Mouse (Mus musculus) neural tube, embryonic 15.5 days (tissue): ENCODE data around the gene Grb7. TPM values are rescaled to one million over a fixed set of nuclear protein-coding genes. Genes with fewer than 3 reads are reported as not detected.
A peak's percentile ranks its signal among the peaks of the same experiment; 100 is the strongest.

Experiments
- ATAC-seq: fragments of 200-750 bp; cut with Nextera tagmentation; 2 replicates; pipeline ENCODE4 v1.8.0; 2017; ENCODE audit warnings: mild to moderate bottlenecking, moderate TSS enrichment, moderate library complexity; ENCODE audit not compliant: low FRiP score
- H3K27ac ChIP-seq: fragments of 300-500 bp; sonication (generic); replicated peaks from 2 replicates; pipeline ENCODE4 v1.5.1; 2015; ENCODE audit warnings: mild to moderate bottlenecking, inconsistent platforms
- H3K27me3 ChIP-seq: fragments of 300-500 bp; sonication (generic); replicated peaks from 2 replicates; pipeline ENCODE4 v1.6.1; 2015; ENCODE audit warnings: inconsistent platforms
- H3K36me3 ChIP-seq: fragments of 300-500 bp; sonication (generic); 2 replicates; pipeline ENCODE4 v1.6.1; 2015; ENCODE audit warnings: inconsistent platforms
- H3K4me1 ChIP-seq: fragments of 300-500 bp; sonication (generic); 2 replicates; pipeline ENCODE4 v1.6.1; 2015; ENCODE audit warnings: inconsistent platforms
- H3K4me2 ChIP-seq: fragments of 300-500 bp; sonication (generic); 2 replicates; pipeline ENCODE4 v1.6.1; 2015; ENCODE audit warnings: inconsistent platforms, mild to moderate bottlenecking, moderate library complexity
- H3K4me3 ChIP-seq: fragments of 300-500 bp; sonication (generic); replicated peaks from 2 replicates; pipeline ENCODE4 v1.5.1; 2015; ENCODE audit warnings: mild to moderate bottlenecking, inconsistent platforms
- H3K9ac ChIP-seq: fragments of 300-500 bp; sonication (generic); replicated peaks from 2 replicates; pipeline ENCODE4 v1.6.1; 2015; ENCODE audit warnings: mild to moderate bottlenecking, inconsistent platforms
- H3K9me3 ChIP-seq: fragments of 300-500 bp; sonication (generic); replicated peaks from 2 replicates; pipeline ENCODE4 v1.6.1; 2016; ENCODE audit warnings: inconsistent platforms
- WGBS: fragments of 180-500 bp; shearing (Covaris S2); methylation state at CpG from one replicate; pipeline ENCODE4 v1.1.7; 2015; ENCODE audit warnings: mixed read lengths; 5-methylcytosine and 5-hydroxymethylcytosine counted together
- polyA plus RNA-seq: library from polyadenylated mRNA; unstranded; fragments of >200 nt; fragmentation: Nextera tagmentation; extraction: Ambion mirVana; gene quantifications from 2 replicates; pipeline ENCODE4 v1.2.1, GENCODE M21; 2015

Grb7 gene
- polyA plus RNA-seq, 1 experiment from 2014 or later, result 1.1 TPM

DNA sequence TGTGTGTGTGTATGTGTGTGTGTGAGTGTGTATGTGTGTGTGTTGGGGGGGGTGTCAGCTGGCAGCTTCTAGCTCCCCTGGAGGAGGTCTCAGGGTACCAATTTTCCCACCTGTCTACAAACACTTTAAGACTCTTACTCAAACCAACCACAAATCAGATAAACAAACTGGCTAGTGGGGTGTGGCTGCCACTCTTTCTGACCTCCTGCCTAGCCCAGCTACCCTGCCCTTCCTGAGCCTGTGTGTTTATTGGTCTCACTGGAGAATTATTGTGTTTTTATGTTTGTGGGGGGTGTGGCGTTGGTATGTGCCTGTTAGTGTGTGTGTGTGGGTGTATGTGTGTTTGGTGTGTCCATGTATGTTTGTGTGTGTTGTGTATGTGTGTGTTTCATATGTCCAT is 29.1 kb upstream of the Grb7 start:
- H3K9me3 ChIP-seq, result no peaks in the 10 kb centered on the region
- no peak overlapping the region for H3K4me3 ChIP-seq
- no peak overlapping the region for H3K4me2 ChIP-seq
- H3K27me3 ChIP-seq, result peaks cover 10% of the 10 kb centered on the region
- WGBS, result 93% methylated on average over 1 of the region's 1 CpGs
- no peak overlapping the region for H3K27ac ChIP-seq
- peaks cover 25% of the 10 kb centered on the region for H3K4me1 ChIP-seq
- H3K9ac ChIP-seq, result no peak overlapping the region
- ATAC-seq, result no peak
- no peaks in the 10 kb centered on the region for H3K36me3 ChIP-seq

DNA sequence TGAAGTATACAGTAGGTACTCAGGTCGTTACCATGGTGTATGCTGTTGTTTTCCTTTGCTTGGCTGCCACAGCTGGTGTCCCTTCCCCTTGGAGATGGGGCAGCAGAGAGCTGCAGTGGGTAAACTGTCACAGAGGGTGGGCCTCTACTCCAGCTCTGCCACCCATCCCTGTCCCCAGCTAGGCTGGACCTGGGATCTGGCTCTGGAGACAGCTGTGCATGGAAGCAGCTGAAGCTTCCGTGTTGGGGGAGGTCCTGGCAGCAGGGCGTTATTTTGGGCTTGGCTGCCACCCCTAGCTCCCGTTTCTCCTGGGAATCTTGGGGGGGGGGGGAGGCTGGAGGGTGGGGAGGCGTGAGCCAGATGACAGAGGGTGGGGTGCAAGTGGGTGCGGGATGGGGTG is 27.9 kb upstream of the Grb7 start:
- Histone ChIP-seq H3K9me3 (no peaks in the 10 kb centered on the region), H3K27ac (no peak overlapping the region), H3K4me2 (no peak overlapping the region), H3K27me3 (no peaks in the 10 kb centered on the region), H3K4me1 (peaks cover 14% of the 10 kb centered on the region), H3K9ac (no peak overlapping the region), H3K36me3 (no peaks in the 10 kb centered on the region), H3K4me3 (no peak overlapping the region)
- WGBS, result 70% methylated on average over 6 of the region's 6 CpGs
- ATAC-seq, result no peak

DNA sequence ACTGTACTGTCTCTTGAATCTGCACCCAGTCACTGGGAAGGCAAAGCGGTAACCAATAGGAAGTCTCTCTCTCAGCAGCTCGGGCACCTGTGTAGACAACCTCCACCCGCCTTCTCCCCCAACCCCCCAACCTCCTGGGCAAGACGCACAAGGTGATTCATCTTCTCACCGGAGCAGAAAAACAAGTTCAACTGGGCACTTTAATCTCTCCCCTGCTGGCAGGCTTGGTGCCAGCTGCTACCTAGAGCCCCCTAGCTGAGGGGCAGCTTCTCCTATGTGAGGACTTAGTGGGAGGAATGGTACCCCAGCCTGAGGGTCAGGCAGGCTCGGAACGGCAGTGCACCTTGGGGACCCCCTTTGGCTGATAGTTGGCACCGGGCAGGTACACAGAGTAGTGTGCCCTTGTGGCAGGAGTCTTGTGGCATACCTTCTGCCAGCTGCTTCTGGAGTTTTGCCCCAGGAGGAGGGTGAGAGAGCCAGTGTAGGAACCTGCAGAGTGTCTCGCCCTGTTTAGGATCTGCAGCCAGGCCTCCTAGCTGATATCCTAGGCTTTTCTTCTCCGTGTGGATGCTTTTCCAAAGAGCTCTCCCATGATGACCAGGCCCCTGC is 27.2 kb upstream of the Grb7 start:
- no peaks in the 10 kb centered on the region for H3K36me3 ChIP-seq
- H3K27me3 ChIP-seq, result no peaks in the 10 kb centered on the region
- no peak overlapping the region for H3K27ac ChIP-seq
- ATAC-seq, result no peak
- peaks cover 6% of the 10 kb centered on the region for H3K4me1 ChIP-seq
- H3K4me3 ChIP-seq, result no peak overlapping the region
- H3K4me2 ChIP-seq, result no peak overlapping the region
- WGBS, result 83% methylated on average over 10 of the region's 10 CpGs
- H3K9me3 ChIP-seq, result no peaks in the 10 kb centered on the region
- H3K9ac ChIP-seq, result no peak overlapping the region

DNA sequence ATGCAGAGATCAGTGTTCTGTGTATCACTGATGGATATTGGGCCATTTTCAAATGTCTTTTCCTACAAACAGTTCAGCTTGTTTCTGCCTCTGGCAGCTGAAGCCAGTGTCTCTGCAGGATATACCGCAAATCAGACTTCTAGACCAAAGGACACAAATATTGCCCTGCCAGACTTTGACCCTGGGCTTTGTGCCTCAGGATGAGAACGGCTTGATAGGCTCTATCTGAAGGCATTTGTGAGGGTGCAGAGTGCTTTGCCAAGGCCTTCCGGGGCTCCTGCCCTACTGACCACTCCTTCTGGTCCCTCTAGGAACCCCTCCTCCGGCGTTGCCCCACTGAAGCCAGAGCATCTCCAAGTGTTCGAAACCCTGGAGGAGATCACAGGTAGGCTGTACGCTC is 19.6 kb upstream of the Grb7 start:
- Histone ChIP-seq H3K36me3 (no peaks in the 10 kb centered on the region), H3K4me3 (no peak overlapping the region), H3K27me3 (no peaks in the 10 kb centered on the region), H3K27ac (no peak overlapping the region), H3K4me2 (no peak overlapping the region), H3K4me1 (no peaks in the 10 kb centered on the region), H3K9me3 (no peaks in the 10 kb centered on the region), H3K9ac (no peak overlapping the region)
- no peak for ATAC-seq
- WGBS, result 93% methylated on average over 7 of the region's 7 CpGs

DNA sequence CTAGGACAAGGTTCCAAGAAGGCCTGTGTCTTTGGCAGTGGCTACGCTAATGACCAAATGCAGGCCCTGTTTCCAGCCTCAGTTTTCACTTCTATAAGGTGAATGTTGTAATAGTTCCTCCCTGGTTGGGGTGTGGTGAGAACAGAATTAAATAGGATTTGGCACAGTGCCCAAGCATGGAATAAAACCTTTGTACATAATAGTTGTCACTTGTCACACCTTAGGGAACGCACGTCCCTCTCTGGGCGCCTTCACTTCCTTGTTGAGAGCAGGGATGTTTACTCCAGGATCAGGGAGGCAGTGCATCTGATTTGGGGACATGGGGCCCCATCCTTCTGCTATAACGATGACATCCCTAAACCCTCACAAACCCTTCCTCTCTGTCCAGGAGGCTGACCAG is 17.8 kb upstream of the Grb7 start:
- ATAC-seq, result no peak

DNA sequence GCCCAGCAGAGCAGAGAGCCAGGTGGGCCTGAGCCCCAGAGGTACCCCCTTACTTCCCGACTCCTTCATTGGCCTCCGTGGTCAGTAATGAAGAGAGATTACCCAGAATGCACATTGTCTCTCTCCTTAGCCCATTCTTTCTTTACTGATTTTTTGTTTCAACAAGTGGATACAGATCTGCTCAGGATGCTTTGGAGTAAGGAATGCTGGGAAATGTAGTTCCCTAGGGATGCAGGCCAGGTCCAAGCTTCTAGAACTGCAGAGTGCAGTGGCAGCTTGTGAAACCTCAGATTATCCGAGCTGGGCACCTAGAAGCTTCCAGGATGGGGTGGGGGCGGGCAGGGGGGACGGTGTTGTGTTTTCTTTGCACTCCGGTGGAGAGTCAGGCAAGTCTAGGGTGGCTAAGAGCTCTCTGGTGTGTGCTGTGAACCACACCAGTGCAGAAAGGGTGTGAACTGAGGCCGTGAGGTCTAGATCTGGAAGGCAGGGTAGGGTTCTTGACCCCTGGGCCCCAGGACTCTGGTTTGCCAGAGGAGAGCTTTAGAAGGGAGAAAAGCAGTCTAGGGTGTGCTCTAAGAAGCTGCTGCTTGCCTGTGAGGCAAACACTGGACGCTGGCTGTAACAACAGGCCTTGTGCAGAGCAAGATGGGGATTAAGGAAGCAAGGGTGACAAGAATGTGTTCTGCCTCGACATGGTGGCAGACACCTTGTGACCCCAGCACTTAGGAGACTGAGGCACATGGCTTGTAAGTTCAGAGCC is 14.3 kb upstream of the Grb7 start:
- Histone ChIP-seq H3K4me1 (no peaks in the 10 kb centered on the region), H3K9ac (no peak overlapping the region), H3K9me3 (no peaks in the 10 kb centered on the region), H3K27me3 (no peaks in the 10 kb centered on the region), H3K27ac (no peak overlapping the region), H3K4me2 (no peak overlapping the region), H3K4me3 (no peak overlapping the region), H3K36me3 (no peaks in the 10 kb centered on the region)
- WGBS, result 88% methylated on average over 9 of the region's 9 CpGs
- ATAC-seq, result no peak

More for the DNA sequence above, 17.8 kb upstream of the Grb7 start:
- H3K27me3 ChIP-seq, result no peaks in the 10 kb centered on the region
- H3K4me1 ChIP-seq, result no peaks in the 10 kb centered on the region
- H3K36me3 ChIP-seq, result no peaks in the 10 kb centered on the region
- no peak overlapping the region for H3K9ac ChIP-seq
- H3K9me3 ChIP-seq, result no peaks in the 10 kb centered on the region
- 92% methylated on average over 5 of the region's 5 CpGs for WGBS
- H3K4me3 ChIP-seq, result no peak overlapping the region
- H3K4me2 ChIP-seq, result no peak overlapping the region
- H3K27ac ChIP-seq, result no peak overlapping the region

DNA sequence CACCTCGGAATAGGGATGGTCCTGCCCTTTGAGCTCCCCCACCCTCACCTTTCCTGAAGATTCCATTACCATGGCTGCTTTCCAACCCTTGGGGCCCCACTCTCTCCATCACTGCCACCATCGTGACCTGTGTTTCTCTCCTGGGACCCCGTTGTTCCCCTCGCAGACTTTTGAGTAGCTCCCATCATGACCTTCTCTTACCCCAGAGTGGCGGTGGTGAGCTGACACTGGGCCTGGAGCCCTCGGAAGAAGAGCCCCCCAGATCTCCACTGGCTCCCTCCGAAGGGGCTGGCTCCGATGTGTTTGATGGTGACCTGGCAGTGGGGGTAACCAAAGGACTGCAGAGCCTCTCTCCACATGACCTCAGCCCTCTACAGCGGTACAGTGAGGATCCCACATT is 10.5 kb upstream of the Grb7 start:
- no peaks in the 10 kb centered on the region for H3K9me3 ChIP-seq
- no peaks in the 10 kb centered on the region for H3K36me3 ChIP-seq
- no peak overlapping the region for H3K4me2 ChIP-seq
- H3K4me1 ChIP-seq, result peaks cover 12% of the 10 kb centered on the region
- no peak for ATAC-seq
- no peaks in the 10 kb centered on the region for H3K27me3 ChIP-seq
- 89% methylated on average over 9 of the region's 9 CpGs for WGBS
- H3K27ac ChIP-seq, result no peak overlapping the region
- H3K9ac ChIP-seq, result no peak overlapping the region
- H3K4me3 ChIP-seq, result no peak overlapping the region

DNA sequence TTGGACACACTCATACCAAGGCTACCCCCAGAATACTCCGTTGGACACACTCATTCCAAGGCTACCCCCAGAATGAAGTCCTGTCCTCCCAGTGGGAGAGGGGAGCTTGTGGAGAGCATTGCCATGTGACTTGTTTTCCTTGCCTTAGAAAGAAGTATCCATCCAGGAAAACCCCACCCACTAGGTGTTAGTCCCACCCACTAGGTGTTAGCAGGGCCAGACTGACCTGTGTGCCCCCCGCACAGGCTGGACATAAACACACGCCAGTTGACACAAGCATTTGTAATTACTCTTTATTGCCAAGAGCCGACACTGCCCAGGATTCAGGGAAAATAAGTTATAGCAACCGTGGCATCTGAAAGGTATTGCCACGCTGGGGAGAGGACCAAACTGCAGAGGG is 8.8 kb upstream of the Grb7 start:
- 85% methylated on average over 6 of the region's 6 CpGs for WGBS
- no peaks in the 10 kb centered on the region for H3K27me3 ChIP-seq
- no peak overlapping the region for H3K27ac ChIP-seq
- peaks cover 12% of the 10 kb centered on the region for H3K4me1 ChIP-seq
- peak overlapping the region; percentile 76; the same call in 1 of the 2 replicates for H3K4me2 ChIP-seq
- H3K9me3 ChIP-seq, result no peaks in the 10 kb centered on the region
- H3K4me3 ChIP-seq, result peak overlapping the region; percentile 90; the same call in 1 of the 2 replicates
- no peak for ATAC-seq
- 0 out of 2 replicates have a peak overlapping the region, but pooled peaks have one; percentile 61 for H3K9ac ChIP-seq
- H3K36me3 ChIP-seq, result no peaks in the 10 kb centered on the region

DNA sequence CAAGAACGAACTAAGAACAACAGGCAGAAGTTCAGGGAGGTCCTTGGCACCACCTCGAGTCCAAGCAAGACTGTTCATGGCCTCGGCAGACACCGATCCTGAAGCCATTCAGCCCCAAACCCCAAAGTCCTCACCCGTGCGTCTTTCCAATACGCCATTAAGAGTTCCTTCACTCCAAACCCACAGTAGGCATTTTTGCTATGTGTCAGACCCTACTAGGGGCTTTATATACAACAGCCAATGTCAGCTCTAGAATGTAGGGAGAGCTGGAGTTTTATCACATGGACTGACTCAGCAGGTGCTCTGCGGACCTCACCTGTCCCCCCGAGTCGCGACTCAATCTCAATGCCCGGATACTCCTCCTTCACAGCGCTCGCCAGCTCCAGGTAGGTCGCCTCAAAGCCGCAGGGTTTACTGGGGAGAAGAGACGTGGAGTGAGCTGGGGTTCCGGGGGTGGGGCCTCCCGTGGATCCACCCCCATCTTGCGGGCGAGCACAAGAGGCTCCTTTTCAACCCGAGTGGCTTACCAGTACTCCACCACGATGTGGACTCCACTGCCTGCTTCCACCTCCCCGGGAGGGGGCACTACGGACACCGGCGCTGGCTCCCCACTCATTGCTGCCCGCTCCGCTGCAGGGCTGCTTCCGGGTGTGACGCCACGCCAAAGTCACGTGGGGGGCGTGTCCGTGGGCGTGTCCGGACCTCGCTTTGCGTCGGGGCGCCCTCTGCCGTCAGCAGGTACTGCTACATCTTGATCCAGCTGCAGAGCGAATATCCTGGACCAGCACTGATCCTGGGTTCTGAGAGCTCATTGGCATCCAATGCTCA is 7.6 kb upstream of the Grb7 start, which contains the start of gene Mien1:
Gene Mien1, minus strand, starts transcription at position 661 of the 828 bp plus-strand sequence.
- ATAC-seq, result peak; percentile 92
- Histone ChIP-seq H3K4me2 (peak within 1 kb of the TSS; percentile 76), H3K9ac (peak within 1 kb of the TSS; percentile 61), H3K36me3 (no peaks in the 10 kb centered on the region), H3K9me3 (no peaks in the 10 kb centered on the region), H3K4me3 (peak within 1 kb of the TSS; percentile 90), H3K4me1 (peaks cover 12% of the 10 kb centered on the region), H3K27me3 (no peaks in the 10 kb centered on the region), H3K27ac (peak within 1 kb of the TSS; percentile 82)
- 3% methylated on average over 43 of the region's 43 CpGs for WGBS

DNA sequence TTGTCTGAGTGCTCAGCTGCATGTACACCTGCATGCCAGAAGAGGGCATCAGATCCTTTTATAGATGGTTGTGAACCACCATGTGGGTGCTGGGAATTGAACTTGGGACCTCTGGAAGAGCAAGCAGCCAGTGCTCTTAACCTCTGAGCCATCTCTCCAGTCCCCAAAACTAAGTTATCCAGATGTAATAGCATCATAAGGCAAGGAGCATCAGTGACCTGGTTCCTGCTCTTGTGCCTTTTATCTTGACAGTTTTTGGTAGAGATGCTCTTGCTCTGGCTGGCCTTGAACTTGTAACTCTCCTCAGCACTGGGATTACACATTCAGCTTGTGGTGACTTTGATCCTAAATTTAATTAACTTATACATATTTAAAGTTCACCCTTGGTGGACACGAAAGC is 2.5 kb upstream of the Grb7 start:
- Histone ChIP-seq H3K27ac (no peak overlapping the region), H3K36me3 (no peaks in the 10 kb centered on the region), H3K9ac (no peak overlapping the region), H3K4me2 (no peak overlapping the region), H3K4me3 (no peak overlapping the region), H3K27me3 (peaks cover 31% of the 10 kb centered on the region), H3K4me1 (peaks cover 12% of the 10 kb centered on the region), H3K9me3 (no peaks in the 10 kb centered on the region)
- no peak for ATAC-seq
- WGBS, result 94% methylated on average over 1 of the region's 1 CpGs

DNA sequence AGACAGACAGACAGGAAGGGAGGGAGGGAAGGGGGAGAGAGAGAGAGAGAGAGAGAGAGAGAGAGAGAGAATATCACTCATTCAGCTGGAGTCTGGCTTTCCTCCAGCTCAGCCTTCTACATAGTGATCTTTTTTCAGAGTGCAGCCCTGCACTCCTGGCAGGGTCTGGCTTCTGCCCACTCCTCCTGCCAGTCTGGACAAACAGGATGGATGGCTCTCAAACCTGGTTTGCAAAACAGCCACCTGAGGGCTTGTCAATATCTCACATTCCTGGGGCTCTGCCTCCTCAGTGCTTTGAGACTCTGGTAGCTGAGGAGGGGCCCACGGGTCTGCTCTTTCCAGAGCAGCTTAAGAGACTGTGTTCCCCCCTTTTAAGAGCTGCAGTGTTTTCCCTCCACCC is 956 bp upstream of the Grb7 start:
- no peaks in the 10 kb centered on the region for H3K36me3 ChIP-seq
- H3K27me3 ChIP-seq, result peaks cover 37% of the 10 kb centered on the region
- H3K27ac ChIP-seq, result no peak overlapping the region
- no peak overlapping the region for H3K4me2 ChIP-seq
- ATAC-seq, result no peak
- peaks cover 10% of the 10 kb centered on the region; the same call in 1 of the 2 replicates for H3K4me1 ChIP-seq
- no peak overlapping the region for H3K9ac ChIP-seq
- WGBS, result 56% methylated on average over 1 of the region's 1 CpGs
- H3K4me3 ChIP-seq, result no peak overlapping the region
- no peaks in the 10 kb centered on the region for H3K9me3 ChIP-seq
